Mouse (Mus musculus): ENCODE data around the gene Arhgap24. TPM values are rescaled to one million over a fixed set of nuclear protein-coding genes. Genes with fewer than 3 reads are reported as not detected.

Gene Arhgap24
- polyA plus RNA-seq, 1 experiment from 2014 or later, result 6.7 TPM

GRCm38 (mm10) chr5:102455247-102455646, 25.9 kb upstream of the Arhgap24 start:
- Histone ChIP-seq H3K27me3 (ENCODE audit: control insufficient read depth, insufficient read depth, low read length) (no peaks in the 10 kb centered on the region), H3K9ac (ENCODE audit: low read depth, low read length) (no peak overlapping the region), H3K9me3 (ENCODE audit: control insufficient read depth, low read length) (no peaks in the 10 kb centered on the region), H3K4me1 (replicated peaks; ENCODE audit: control insufficient read depth, insufficient read depth, low read length) (no peaks in the 10 kb centered on the region), H3K36me3 (ENCODE audit: control insufficient read depth, insufficient read depth, low read length) (no peaks in the 10 kb centered on the region), H3K27ac (ENCODE audit: low read depth, low read length) (no peak overlapping the region), H3K4me3 (ENCODE audit: low read depth, low read length) (no peak overlapping the region), H3K4me2 (replicated peaks; ENCODE audit: low read depth, low read length) (no peak overlapping the region)
- ATAC-seq (ENCODE audit: low FRiP score), result no peak
- no peak for DNase-seq (ENCODE audit: low spot score)
- WGBS, result 69% methylated on average over 2 of the region's 2 CpGs

DNA sequence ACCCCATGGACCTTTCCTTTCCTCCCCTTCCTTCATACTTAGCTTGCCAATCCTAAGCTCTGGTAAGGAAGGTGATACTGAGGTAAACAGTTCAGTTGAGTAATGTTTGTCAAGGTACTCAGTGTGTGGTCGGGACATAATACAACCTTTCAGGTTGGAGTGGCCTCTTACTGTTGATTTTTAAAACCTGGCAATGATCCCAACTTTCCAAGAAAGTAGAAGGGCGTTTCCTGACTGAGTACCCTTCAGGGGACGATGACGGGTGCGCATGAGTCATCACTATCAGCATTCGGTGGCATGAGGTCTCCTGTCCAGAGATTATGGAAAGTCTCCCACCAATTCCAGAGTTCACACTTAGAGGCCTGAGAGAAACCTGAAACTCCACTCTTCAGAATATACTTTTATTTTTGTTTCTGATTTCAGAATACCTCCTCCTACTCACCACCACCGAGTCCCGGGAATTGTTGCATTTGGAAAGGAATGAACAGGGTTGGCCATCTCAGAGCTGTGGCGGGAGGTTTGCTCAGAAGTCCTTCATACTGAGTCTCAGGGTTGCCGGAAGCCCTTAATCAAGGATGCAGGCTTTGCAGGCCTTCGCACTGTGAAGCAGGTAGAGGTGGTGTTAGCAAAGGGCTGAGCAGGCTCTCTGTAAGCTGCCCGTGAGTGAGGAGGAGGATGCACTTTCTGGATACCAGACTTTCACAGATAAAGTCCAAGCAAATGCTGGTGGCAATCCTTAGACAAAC, 20.6 kb upstream of the Arhgap24 start:
- no peak overlapping the region for H3K4me3 ChIP-seq (ENCODE audit: low read depth, low read length)
- no peaks in the 10 kb centered on the region for H3K27me3 ChIP-seq (ENCODE audit: control insufficient read depth, insufficient read depth, low read length)
- ATAC-seq (ENCODE audit: low FRiP score) (no peak), DNase-seq (ENCODE audit: low spot score) (no peak)
- no peak overlapping the region for H3K27ac ChIP-seq (ENCODE audit: low read depth, low read length)
- no peaks in the 10 kb centered on the region for H3K9me3 ChIP-seq (ENCODE audit: control insufficient read depth, low read length)
- H3K9ac ChIP-seq (ENCODE audit: low read depth, low read length), result no peak overlapping the region
- H3K36me3 ChIP-seq (ENCODE audit: control insufficient read depth, insufficient read depth, low read length), result no peaks in the 10 kb centered on the region
- no peaks in the 10 kb centered on the region for H3K4me1 ChIP-seq (replicated peaks; ENCODE audit: control insufficient read depth, insufficient read depth, low read length)
- no peak overlapping the region for H3K4me2 ChIP-seq (replicated peaks; ENCODE audit: low read depth, low read length)
- 86% methylated on average over 12 of the region's 12 CpGs for WGBS

DNA sequence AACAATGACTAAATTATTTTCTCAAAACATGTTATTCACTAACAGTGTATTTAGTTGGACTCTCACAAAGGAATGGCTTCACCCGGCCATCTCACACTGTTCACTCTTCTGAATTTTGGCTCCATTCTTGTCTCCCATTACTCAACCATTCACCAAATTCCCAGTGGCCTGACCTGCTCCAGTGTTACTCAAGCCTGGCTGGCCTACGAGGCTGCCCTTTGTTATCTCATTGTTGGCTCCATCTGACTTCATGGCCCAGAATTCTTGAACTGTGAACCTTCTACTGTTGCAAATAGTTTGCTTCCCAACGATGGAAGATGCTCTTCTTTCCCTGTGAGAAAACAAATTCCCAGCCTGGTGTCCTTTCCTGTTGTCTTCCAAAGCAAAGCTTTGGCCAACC, 18.2 kb upstream of the Arhgap24 start:
- Histone ChIP-seq H3K4me1 (replicated peaks; ENCODE audit: control insufficient read depth, insufficient read depth, low read length) (no peaks in the 10 kb centered on the region), H3K9me3 (ENCODE audit: control insufficient read depth, low read length) (no peaks in the 10 kb centered on the region), H3K27ac (ENCODE audit: low read depth, low read length) (no peak overlapping the region), H3K4me2 (replicated peaks; ENCODE audit: low read depth, low read length) (no peak overlapping the region), H3K36me3 (ENCODE audit: control insufficient read depth, insufficient read depth, low read length) (no peaks in the 10 kb centered on the region), H3K9ac (ENCODE audit: low read depth, low read length) (no peak overlapping the region), H3K4me3 (ENCODE audit: low read depth, low read length) (no peak overlapping the region), H3K27me3 (ENCODE audit: control insufficient read depth, insufficient read depth, low read length) (no peaks in the 10 kb centered on the region)
- DNase-seq (ENCODE audit: low spot score) (no peak), ATAC-seq (ENCODE audit: low FRiP score) (no peak)
- 77% methylated on average over 3 of the region's 3 CpGs for WGBS

GRCm38 (mm10) chr5:102465372-102465771, 15.8 kb upstream of the Arhgap24 start:
- DNase-seq (ENCODE audit: low spot score) (no peak), ATAC-seq (ENCODE audit: low FRiP score) (no peak)
- 92% methylated on average over 2 of the region's 2 CpGs for WGBS

GRCm38 (mm10) chr5:102468292-102468691, 12.9 kb upstream of the Arhgap24 start:
- no peak overlapping the region for H3K9ac ChIP-seq (ENCODE audit: low read depth, low read length)

More at GRCm38 (mm10) chr5:102465372-102465771, 15.8 kb upstream of the Arhgap24 start:
- no peaks in the 10 kb centered on the region for H3K4me1 ChIP-seq (replicated peaks; ENCODE audit: control insufficient read depth, insufficient read depth, low read length)
- H3K9me3 ChIP-seq (ENCODE audit: control insufficient read depth, low read length), result no peaks in the 10 kb centered on the region
- no peak overlapping the region for H3K9ac ChIP-seq (ENCODE audit: low read depth, low read length)
- no peak overlapping the region for H3K4me3 ChIP-seq (ENCODE audit: low read depth, low read length)
- H3K27ac ChIP-seq (ENCODE audit: low read depth, low read length), result no peak overlapping the region
- H3K4me2 ChIP-seq (replicated peaks; ENCODE audit: low read depth, low read length), result no peak overlapping the region
- H3K27me3 ChIP-seq (ENCODE audit: control insufficient read depth, insufficient read depth, low read length), result no peaks in the 10 kb centered on the region
- H3K36me3 ChIP-seq (ENCODE audit: control insufficient read depth, insufficient read depth, low read length), result no peaks in the 10 kb centered on the region

GRCm38 (mm10) chr5:102470284-102470683, 10.9 kb upstream of the Arhgap24 start:
- Histone ChIP-seq H3K36me3 (ENCODE audit: control insufficient read depth, insufficient read depth, low read length) (no peaks in the 10 kb centered on the region), H3K27ac (ENCODE audit: low read depth, low read length) (no peak overlapping the region), H3K4me3 (ENCODE audit: low read depth, low read length) (no peak overlapping the region), H3K4me1 (replicated peaks; ENCODE audit: control insufficient read depth, insufficient read depth, low read length) (no peaks in the 10 kb centered on the region), H3K9ac (ENCODE audit: low read depth, low read length) (no peak overlapping the region), H3K9me3 (ENCODE audit: control insufficient read depth, low read length) (no peaks in the 10 kb centered on the region), H3K27me3 (ENCODE audit: control insufficient read depth, insufficient read depth, low read length) (no peaks in the 10 kb centered on the region), H3K4me2 (replicated peaks; ENCODE audit: low read depth, low read length) (no peak overlapping the region)
- ATAC-seq (ENCODE audit: low FRiP score) (no peak), DNase-seq (ENCODE audit: low spot score) (no peak)
- 94% methylated on average over 2 of the region's 2 CpGs for WGBS

More at GRCm38 (mm10) chr5:102468292-102468691, 12.9 kb upstream of the Arhgap24 start:
- Histone ChIP-seq H3K4me2 (replicated peaks; ENCODE audit: low read depth, low read length) (no peak overlapping the region), H3K27ac (ENCODE audit: low read depth, low read length) (no peak overlapping the region), H3K36me3 (ENCODE audit: control insufficient read depth, insufficient read depth, low read length) (no peaks in the 10 kb centered on the region), H3K9me3 (ENCODE audit: control insufficient read depth, low read length) (no peaks in the 10 kb centered on the region), H3K4me3 (ENCODE audit: low read depth, low read length) (no peak overlapping the region), H3K4me1 (replicated peaks; ENCODE audit: control insufficient read depth, insufficient read depth, low read length) (no peaks in the 10 kb centered on the region), H3K27me3 (ENCODE audit: control insufficient read depth, insufficient read depth, low read length) (no peaks in the 10 kb centered on the region)
- WGBS, result 96% methylated on average over 3 of the region's 3 CpGs
- DNase-seq (ENCODE audit: low spot score) (no peak), ATAC-seq (ENCODE audit: low FRiP score) (no peak)

GRCm38 (mm10) chr5:102478076-102478475, 3.1 kb upstream of the Arhgap24 start:
- WGBS, result 14% methylated on average over 2 of the region's 2 CpGs
- no peak for DNase-seq (ENCODE audit: low spot score)
- peaks cover 2% of the 10 kb centered on the region; the same call in 1 of the 2 replicates for H3K4me1 ChIP-seq (replicated peaks; ENCODE audit: control insufficient read depth, insufficient read depth, low read length)
- H3K27me3 ChIP-seq (ENCODE audit: control insufficient read depth, insufficient read depth, low read length), result no peaks in the 10 kb centered on the region
- no peak for ATAC-seq (ENCODE audit: low FRiP score)
- H3K36me3 ChIP-seq (ENCODE audit: control insufficient read depth, insufficient read depth, low read length), result no peaks in the 10 kb centered on the region
- no peak overlapping the region for H3K4me2 ChIP-seq (replicated peaks; ENCODE audit: low read depth, low read length)
- H3K27ac ChIP-seq (ENCODE audit: low read depth, low read length), result no peak overlapping the region
- H3K4me3 ChIP-seq (ENCODE audit: low read depth, low read length), result no peak overlapping the region
- no peaks in the 10 kb centered on the region for H3K9me3 ChIP-seq (ENCODE audit: control insufficient read depth, low read length)
- H3K9ac ChIP-seq (ENCODE audit: low read depth, low read length), result no peak overlapping the region

DNA sequence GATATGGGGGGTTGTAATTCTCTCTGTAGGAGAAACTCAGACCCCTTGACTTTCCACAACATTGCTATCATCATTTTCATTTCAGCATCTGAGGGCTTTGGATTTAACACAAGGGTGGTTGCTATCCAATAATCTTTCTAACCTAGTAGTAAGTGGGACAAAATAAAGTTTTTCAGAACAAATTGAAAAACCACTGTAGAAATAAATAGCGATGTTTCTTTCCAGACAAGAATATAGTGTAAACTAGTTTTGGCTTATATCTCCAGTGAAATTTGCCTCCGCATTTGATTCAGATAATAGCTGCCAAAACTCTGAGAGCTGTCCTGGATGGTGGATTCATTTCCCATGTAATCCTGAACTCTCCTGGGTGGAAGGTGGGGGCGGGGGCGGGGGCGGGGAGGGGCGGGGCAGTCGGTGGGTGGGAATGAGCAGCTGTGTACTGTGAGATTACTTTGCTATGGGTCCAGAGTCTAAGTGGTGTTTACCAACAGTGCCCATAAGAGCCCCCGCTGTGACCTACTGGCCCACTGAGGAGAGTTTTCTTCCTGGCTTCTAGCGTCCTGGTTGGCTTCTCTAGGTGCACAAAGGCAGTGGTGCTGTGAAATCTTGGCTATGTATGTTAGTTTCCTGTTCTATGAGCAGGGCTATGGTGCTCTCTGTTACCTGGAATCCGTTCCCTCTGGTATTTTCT, 2.2 kb downstream of the Arhgap24 start:
- H3K4me3 ChIP-seq (ENCODE audit: low read depth, low read length), result no peak overlapping the region
- ATAC-seq (ENCODE audit: low FRiP score), result no peak

GRCm38 (mm10) chr5:102491554-102491953, 10.4 kb downstream of the Arhgap24 start:
- Histone ChIP-seq H3K4me3 (ENCODE audit: low read depth, low read length) (no peak overlapping the region), H3K36me3 (ENCODE audit: control insufficient read depth, insufficient read depth, low read length) (no peaks in the 10 kb centered on the region), H3K27me3 (ENCODE audit: control insufficient read depth, insufficient read depth, low read length) (no peaks in the 10 kb centered on the region), H3K9me3 (ENCODE audit: control insufficient read depth, low read length) (no peaks in the 10 kb centered on the region), H3K27ac (ENCODE audit: low read depth, low read length) (no peak overlapping the region), H3K4me2 (replicated peaks; ENCODE audit: low read depth, low read length) (no peak overlapping the region), H3K9ac (ENCODE audit: low read depth, low read length) (no peak overlapping the region), H3K4me1 (replicated peaks; ENCODE audit: control insufficient read depth, insufficient read depth, low read length) (no peaks in the 10 kb centered on the region)
- DNase-seq (ENCODE audit: low spot score), result no peak
- ATAC-seq (ENCODE audit: low FRiP score), result no peak
- 83% methylated on average over 5 of the region's 5 CpGs for WGBS

More for the DNA sequence above, 2.2 kb downstream of the Arhgap24 start:
- no peak for DNase-seq (ENCODE audit: low spot score)
- Histone ChIP-seq H3K27me3 (ENCODE audit: control insufficient read depth, insufficient read depth, low read length) (no peaks in the 10 kb centered on the region), H3K9me3 (ENCODE audit: control insufficient read depth, low read length) (no peaks in the 10 kb centered on the region), H3K27ac (ENCODE audit: low read depth, low read length) (no peak overlapping the region), H3K36me3 (ENCODE audit: control insufficient read depth, insufficient read depth, low read length) (no peaks in the 10 kb centered on the region), H3K4me1 (replicated peaks; ENCODE audit: control insufficient read depth, insufficient read depth, low read length) (peaks cover 2% of the 10 kb centered on the region; the same call in 1 of the 2 replicates), H3K9ac (ENCODE audit: low read depth, low read length) (no peak overlapping the region), H3K4me2 (replicated peaks; ENCODE audit: low read depth, low read length) (no peak overlapping the region)
- 35% methylated on average over 10 of the region's 10 CpGs for WGBS
